Mouse (Mus musculus): ENCODE measurements at regions not wholly inside any gene's neighbourhood (a gene's known extent, or its start where the extent isn't known, plus 50 kb on each side); places are given as distances from the start of the nearest gene placed in this dataset.

- 96% methylated on average over 8 of the region's 8 CpGs for WGBS
- Histone ChIP-seq H3K27me3 (ENCODE audit: control insufficient read depth, insufficient read depth, low read length) (no peaks in the 10 kb centered on the region), H3K9ac (replicated peaks; ENCODE audit: low read length) (no peak overlapping the region), H3K4me1 (ENCODE audit: control insufficient read depth, insufficient read depth, low read length) (no peaks in the 10 kb centered on the region), H3K36me3 (ENCODE audit: control insufficient read depth, insufficient read depth, low read length) (no peaks in the 10 kb centered on the region), H3K4me2 (ENCODE audit: low read length) (no peak overlapping the region), H3K4me3 (replicated peaks; ENCODE audit: low read depth, low read length) (no peak overlapping the region), H3K27ac (replicated peaks; ENCODE audit: low read depth, low read length) (no peak overlapping the region), H3K9me3 (ENCODE audit: control insufficient read depth, low read length) (no peaks in the 10 kb centered on the region)
- ATAC-seq (ENCODE audit: low FRiP score, low TSS enrichment) (no peak), DNase-seq (no peak)
Observed at GRCm38 (mm10) chr2:169431516-169431915, 156.0 kb downstream of the Gm11011 start.

DNA sequence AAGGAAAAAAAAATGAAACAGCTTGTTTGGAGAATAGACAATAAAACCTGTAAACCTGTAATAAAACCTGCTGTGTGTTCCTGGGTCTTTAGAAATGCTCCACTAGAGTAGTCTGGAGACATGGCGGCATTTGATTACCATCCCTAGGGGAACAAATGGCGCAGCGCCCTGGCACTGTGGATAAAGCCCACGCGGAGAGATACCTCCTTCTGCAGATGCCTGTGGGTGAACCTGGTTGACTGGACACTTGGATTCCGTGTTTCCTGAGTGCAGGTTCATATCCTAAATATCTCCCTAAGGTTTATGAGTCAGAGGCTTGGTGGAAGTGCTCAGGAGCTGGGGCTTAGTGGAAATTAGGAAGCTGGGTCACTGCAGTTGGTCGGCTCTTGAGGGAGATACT lies 158.1 kb downstream of the Gm11011 start:
- Histone ChIP-seq H3K4me2 (ENCODE audit: low read length) (no peak overlapping the region), H3K27ac (replicated peaks; ENCODE audit: low read depth, low read length) (no peak overlapping the region), H3K9ac (replicated peaks; ENCODE audit: low read length) (no peak overlapping the region), H3K27me3 (ENCODE audit: control insufficient read depth, insufficient read depth, low read length) (no peaks in the 10 kb centered on the region), H3K9me3 (ENCODE audit: control insufficient read depth, low read length) (no peaks in the 10 kb centered on the region), H3K4me3 (replicated peaks; ENCODE audit: low read depth, low read length) (no peak overlapping the region), H3K36me3 (ENCODE audit: control insufficient read depth, insufficient read depth, low read length) (no peaks in the 10 kb centered on the region), H3K4me1 (ENCODE audit: control insufficient read depth, insufficient read depth, low read length) (no peaks in the 10 kb centered on the region)
- DNase-seq (no peak), ATAC-seq (ENCODE audit: low FRiP score, low TSS enrichment) (no peak)
- 92% methylated on average over 7 of the region's 7 CpGs for WGBS

DNA sequence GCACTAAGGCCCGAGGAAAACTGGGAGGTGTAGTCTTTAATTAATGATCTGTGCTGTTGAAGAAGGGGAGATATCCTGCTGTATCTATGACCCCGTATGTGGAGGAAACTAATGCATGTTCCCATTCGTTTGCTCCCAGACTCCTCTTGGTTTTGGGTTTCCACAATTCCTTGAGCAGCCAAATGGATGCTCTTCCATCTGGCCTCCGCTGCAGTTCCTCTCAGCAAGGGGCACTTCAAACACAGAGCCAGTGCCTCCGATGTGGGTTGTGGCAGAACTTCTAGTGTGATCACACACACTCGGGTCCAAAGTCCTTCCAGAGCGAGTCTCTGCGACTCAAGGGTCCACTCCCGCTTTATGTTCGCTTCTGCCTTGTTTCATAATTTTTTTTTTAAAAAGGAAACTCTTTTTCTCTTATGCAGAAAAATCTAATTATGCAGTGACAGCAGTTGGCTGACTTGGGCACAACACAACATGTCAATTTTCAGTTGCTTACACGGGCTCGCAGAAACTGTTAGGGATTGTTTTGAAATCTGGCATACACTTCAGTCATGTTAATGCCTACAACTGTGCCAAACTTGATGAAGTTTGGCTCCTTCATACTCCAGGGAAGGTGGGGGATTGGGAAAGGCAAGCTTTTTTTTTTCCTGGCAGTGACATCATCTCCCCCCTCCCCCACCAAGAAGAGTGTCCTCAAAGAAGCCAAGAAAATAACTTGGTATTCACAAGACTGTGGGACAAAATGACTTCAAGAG lies 163.2 kb downstream of the Gm11011 start:
- Histone ChIP-seq H3K4me1 (ENCODE audit: control insufficient read depth, insufficient read depth, low read length) (no peaks in the 10 kb centered on the region), H3K4me2 (ENCODE audit: low read length) (no peak overlapping the region), H3K27ac (replicated peaks; ENCODE audit: low read depth, low read length) (no peak overlapping the region), H3K9ac (replicated peaks; ENCODE audit: low read length) (no peak overlapping the region), H3K27me3 (ENCODE audit: control insufficient read depth, insufficient read depth, low read length) (no peaks in the 10 kb centered on the region), H3K4me3 (replicated peaks; ENCODE audit: low read depth, low read length) (no peak overlapping the region), H3K9me3 (ENCODE audit: control insufficient read depth, low read length) (no peaks in the 10 kb centered on the region), H3K36me3 (ENCODE audit: control insufficient read depth, insufficient read depth, low read length) (no peaks in the 10 kb centered on the region)
- DNase-seq (no peak), ATAC-seq (ENCODE audit: low FRiP score, low TSS enrichment) (no peak)
- 82% methylated on average over 12 of the region's 12 CpGs for WGBS

GRCm38 (mm10) chr2:169412361-169412760 lies 175.2 kb downstream of the Gm11011 start:
- H3K9me3 ChIP-seq (ENCODE audit: control insufficient read depth, low read length), result no peaks in the 10 kb centered on the region
- H3K36me3 ChIP-seq (ENCODE audit: control insufficient read depth, insufficient read depth, low read length), result no peaks in the 10 kb centered on the region
- ATAC-seq (ENCODE audit: low FRiP score, low TSS enrichment) (no peak), DNase-seq (no peak)
- H3K27ac ChIP-seq (replicated peaks; ENCODE audit: low read depth, low read length), result no peak overlapping the region
- H3K27me3 ChIP-seq (ENCODE audit: control insufficient read depth, insufficient read depth, low read length), result no peaks in the 10 kb centered on the region
- WGBS, result 49% methylated on average over 6 of the region's 6 CpGs
- no peaks in the 10 kb centered on the region for H3K4me1 ChIP-seq (ENCODE audit: control insufficient read depth, insufficient read depth, low read length)
- no peak overlapping the region for H3K9ac ChIP-seq (replicated peaks; ENCODE audit: low read length)
- H3K4me2 ChIP-seq (ENCODE audit: low read length), result no peak overlapping the region
- H3K4me3 ChIP-seq (replicated peaks; ENCODE audit: low read depth, low read length), result no peak overlapping the region

DNA sequence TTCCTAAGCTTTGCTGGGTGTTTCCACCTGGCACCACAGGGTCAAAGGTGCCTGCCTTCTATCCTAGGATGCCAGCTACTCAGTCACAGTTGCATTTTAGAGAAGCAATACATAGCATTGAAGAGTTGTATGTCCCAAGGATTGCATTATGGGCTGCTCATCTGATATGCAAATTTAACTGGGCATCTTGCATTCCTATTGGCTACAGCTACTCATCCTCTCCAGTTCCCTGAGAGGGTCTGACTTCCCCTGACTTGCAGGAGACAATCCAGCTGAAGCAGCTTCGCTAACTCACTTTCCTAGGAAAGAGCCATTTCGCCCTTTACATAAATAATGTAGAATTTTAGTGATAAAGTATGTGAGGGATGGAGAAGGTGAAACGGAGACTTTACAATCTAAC lies 177.5 kb downstream of the Gm11011 start:
- H3K27ac ChIP-seq (replicated peaks; ENCODE audit: low read depth, low read length), result no peak overlapping the region
- ATAC-seq (ENCODE audit: low FRiP score, low TSS enrichment) (no peak), DNase-seq (no peak)
- H3K4me3 ChIP-seq (replicated peaks; ENCODE audit: low read depth, low read length), result no peak overlapping the region
- H3K4me1 ChIP-seq (ENCODE audit: control insufficient read depth, insufficient read depth, low read length), result peaks cover 13% of the 10 kb centered on the region
- no peaks in the 10 kb centered on the region for H3K9me3 ChIP-seq (ENCODE audit: control insufficient read depth, low read length)
- no peak overlapping the region for H3K9ac ChIP-seq (replicated peaks; ENCODE audit: low read length)
- WGBS, result 58% methylated on average over 3 of the region's 3 CpGs
- H3K27me3 ChIP-seq (ENCODE audit: control insufficient read depth, insufficient read depth, low read length), result no peaks in the 10 kb centered on the region
- no peaks in the 10 kb centered on the region for H3K36me3 ChIP-seq (ENCODE audit: control insufficient read depth, insufficient read depth, low read length)
- no peak overlapping the region for H3K4me2 ChIP-seq (ENCODE audit: low read length)

GRCm38 (mm10) chr2:169404908-169405690 lies 182.4 kb downstream of the Gm11011 start:
- Histone ChIP-seq H3K27me3 (ENCODE audit: control insufficient read depth, insufficient read depth, low read length) (no peaks in the 10 kb centered on the region), H3K4me1 (ENCODE audit: control insufficient read depth, insufficient read depth, low read length) (peaks cover 26% of the 10 kb centered on the region), H3K9me3 (ENCODE audit: control insufficient read depth, low read length) (peaks cover 6% of the 10 kb centered on the region; the same call in 1 of the 2 replicates), H3K4me2 (ENCODE audit: low read length) (peak overlapping the region; percentile 32), H3K36me3 (ENCODE audit: control insufficient read depth, insufficient read depth, low read length) (no peaks in the 10 kb centered on the region), H3K9ac (replicated peaks; ENCODE audit: low read length) (peak overlapping the region; percentile 26; the same call in 1 of the 2 replicates), H3K4me3 (replicated peaks; ENCODE audit: low read depth, low read length) (no peak overlapping the region), H3K27ac (replicated peaks; ENCODE audit: low read depth, low read length) (peak overlapping the region; percentile 91)
- WGBS, result 10% methylated on average over 6 of the region's 6 CpGs
- DNase-seq, result peak; percentile 93
- peak; percentile 92 for ATAC-seq (ENCODE audit: low FRiP score, low TSS enrichment)

GRCm38 (mm10) chr2:169397758-169398157 lies 189.8 kb downstream of the Gm11011 start:
- ATAC-seq (ENCODE audit: low FRiP score, low TSS enrichment), result no peak
- Histone ChIP-seq H3K4me3 (replicated peaks; ENCODE audit: low read depth, low read length) (no peak overlapping the region), H3K27me3 (ENCODE audit: control insufficient read depth, insufficient read depth, low read length) (no peaks in the 10 kb centered on the region), H3K9ac (replicated peaks; ENCODE audit: low read length) (no peak overlapping the region), H3K27ac (replicated peaks; ENCODE audit: low read depth, low read length) (no peak overlapping the region), H3K4me2 (ENCODE audit: low read length) (no peak overlapping the region), H3K4me1 (ENCODE audit: control insufficient read depth, insufficient read depth, low read length) (no peaks in the 10 kb centered on the region), H3K36me3 (ENCODE audit: control insufficient read depth, insufficient read depth, low read length) (no peaks in the 10 kb centered on the region), H3K9me3 (ENCODE audit: control insufficient read depth, low read length) (peaks cover 3% of the 10 kb centered on the region; the same call in 1 of the 2 replicates)
- 61% methylated on average over 6 of the region's 6 CpGs for WGBS
- DNase-seq, result no peak

GRCm38 (mm10) chr2:169397013-169397412 lies 190.5 kb downstream of the Gm11011 start:
- no peak overlapping the region for H3K4me3 ChIP-seq (replicated peaks; ENCODE audit: low read depth, low read length)
- no peaks in the 10 kb centered on the region for H3K9me3 ChIP-seq (ENCODE audit: control insufficient read depth, low read length)
- H3K36me3 ChIP-seq (ENCODE audit: control insufficient read depth, insufficient read depth, low read length), result no peaks in the 10 kb centered on the region
- 84% methylated on average over 4 of the region's 4 CpGs for WGBS
- H3K27me3 ChIP-seq (ENCODE audit: control insufficient read depth, insufficient read depth, low read length), result no peaks in the 10 kb centered on the region
- H3K27ac ChIP-seq (replicated peaks; ENCODE audit: low read depth, low read length), result no peak overlapping the region
- DNase-seq (no peak), ATAC-seq (ENCODE audit: low FRiP score, low TSS enrichment) (no peak)
- H3K9ac ChIP-seq (replicated peaks; ENCODE audit: low read length), result no peak overlapping the region
- no peak overlapping the region for H3K4me2 ChIP-seq (ENCODE audit: low read length)
- no peaks in the 10 kb centered on the region for H3K4me1 ChIP-seq (ENCODE audit: control insufficient read depth, insufficient read depth, low read length)

- 81% methylated on average over 4 of the region's 4 CpGs for WGBS
- ATAC-seq (ENCODE audit: low FRiP score, low TSS enrichment) (no peak), DNase-seq (no peak)
- no peaks in the 10 kb centered on the region for H3K4me1 ChIP-seq (ENCODE audit: control insufficient read depth, insufficient read depth, low read length)
- no peak overlapping the region for H3K27ac ChIP-seq (replicated peaks; ENCODE audit: low read depth, low read length)
- H3K4me3 ChIP-seq (replicated peaks; ENCODE audit: low read depth, low read length), result no peak overlapping the region
- H3K36me3 ChIP-seq (ENCODE audit: control insufficient read depth, insufficient read depth, low read length), result no peaks in the 10 kb centered on the region
- no peak overlapping the region for H3K4me2 ChIP-seq (ENCODE audit: low read length)
- no peaks in the 10 kb centered on the region for H3K9me3 ChIP-seq (ENCODE audit: control insufficient read depth, low read length)
- H3K27me3 ChIP-seq (ENCODE audit: control insufficient read depth, insufficient read depth, low read length), result no peaks in the 10 kb centered on the region
- H3K9ac ChIP-seq (replicated peaks; ENCODE audit: low read length), result no peak overlapping the region
Observed at GRCm38 (mm10) chr2:169396294-169396693, 191.3 kb downstream of the Gm11011 start.

All from midbrain, embryonic 14.5 days (tissue).